Mouse (Mus musculus): Measurements from ENCODE around the gene Tdrkh.

DNA sequence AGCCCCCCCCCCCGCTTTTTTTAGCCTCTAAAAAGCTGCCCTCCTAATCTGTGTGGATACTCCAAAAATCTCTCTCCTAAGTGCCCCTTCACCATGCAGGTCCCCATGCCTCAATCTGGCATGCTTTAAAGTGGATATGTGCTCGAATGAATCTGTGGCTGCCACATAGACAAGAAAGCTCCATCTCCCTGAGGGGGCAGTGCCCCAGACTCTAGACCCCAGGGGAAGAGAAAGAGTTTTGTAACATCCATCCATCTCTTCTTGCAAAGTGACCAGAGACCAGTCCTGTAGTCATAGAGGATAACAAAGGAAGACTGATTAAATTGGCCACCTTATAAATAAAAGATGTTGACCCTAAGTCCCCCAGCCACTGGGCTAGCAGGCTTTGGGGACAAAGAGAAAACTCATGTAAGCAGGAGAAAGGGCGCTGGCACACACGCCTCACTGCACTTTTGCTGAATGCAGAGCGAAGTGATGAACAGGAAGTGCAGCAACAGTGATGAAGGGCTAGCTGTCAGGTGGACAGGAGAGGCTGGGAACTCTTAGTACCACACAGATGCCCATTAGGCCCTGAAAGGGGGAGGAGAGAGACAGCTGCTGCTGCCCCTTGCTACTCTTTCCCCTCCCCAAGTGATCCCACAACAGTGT lies 13.3 kb upstream of the Tdrkh start:
- TF ChIP-seq CTCF (IDR thresholded peaks at IDR 0.05; ENCODE audit: extremely low read depth, insufficient read depth, insufficient read length, insufficient replicate concordance) (no peak), POLR2A (IDR thresholded peaks at IDR 0.05; ENCODE audit: low read depth, low read length) (no peak)

Measured in spleen, adult 2 months (tissue).